Mouse (Mus musculus): Measurements from ENCODE around the gene Slc26a6.

GRCm38 (mm10) chr9:108842989-108843388, 10.1 kb upstream of the Slc26a6 start:
- peak; percentile 31; the same call in 1 of the 2 replicates for TF ChIP-seq CTCF (IDR thresholded peaks at IDR 0.05; ENCODE audit: control insufficient read depth, insufficient read depth, insufficient replicate concordance, low read depth, low read length)
- no peak for TF ChIP-seq POLR2A (IDR thresholded peaks at IDR 0.05; ENCODE audit: control insufficient read depth, low read depth, low read length)

All from testis, adult 2 months (tissue).